Mouse (Mus musculus) embryonic facial prominence, embryonic 11.5 days (tissue): ENCODE measurements at regions not wholly inside any gene's neighbourhood (a gene's known extent, or its start where the extent isn't known, plus 50 kb on each side); places are given as distances from the start of the nearest gene placed in this dataset.

Experiments used
- ATAC-seq: fragments of 200-750 bp; cut with Nextera tagmentation; replicated peaks from 2 replicates; pipeline ENCODE4 v1.8.0; 2017; ENCODE audit warnings: low read depth; ENCODE audit not compliant: insufficient number of reproducible peaks, low FRiP score, low TSS enrichment
- DNase-seq: peaks from one replicate; pipeline ENCODE4 v3.0.0-alpha.2; 2015; ENCODE audit warnings: low spot score
- H3K27ac ChIP-seq: fragments of 300-500 bp; sonication (generic); replicated peaks from 2 replicates; pipeline ENCODE4 v1.5.1; 2014; ENCODE audit warnings: mild to moderate bottlenecking, low read depth, low read length, control low read depth
- H3K27me3 ChIP-seq: fragments of 300-500 bp; sonication (generic); 2 replicates; pipeline ENCODE4 v1.6.1; 2014; ENCODE audit warnings: mild to moderate bottlenecking, low read length, moderate library complexity, mixed read lengths; ENCODE audit not compliant: control insufficient read depth, insufficient read depth
- H3K36me3 ChIP-seq: fragments of 300-500 bp; sonication (generic); replicated peaks from 2 replicates; pipeline ENCODE4 v1.6.1; 2014; ENCODE audit warnings: low read depth, mild to moderate bottlenecking, low read length, moderate library complexity, mixed read lengths; ENCODE audit not compliant: control insufficient read depth, insufficient read depth
- H3K4me1 ChIP-seq: fragments of 300-500 bp; sonication (generic); 2 replicates; pipeline ENCODE4 v1.6.1; 2014; ENCODE audit warnings: low read length, mixed read lengths; ENCODE audit not compliant: control insufficient read depth, insufficient read depth
- H3K4me2 ChIP-seq: fragments of 300-500 bp; sonication (generic); 2 replicates; pipeline ENCODE4 v1.6.1; 2014; ENCODE audit warnings: low read depth, mild to moderate bottlenecking, control low read depth, low read length, moderate library complexity
- H3K4me3 ChIP-seq: fragments of 300-500 bp; sonication (generic); 2 replicates; pipeline ENCODE4 v1.5.1; 2014; ENCODE audit warnings: low read depth, low read length, control low read depth
- H3K9ac ChIP-seq: fragments of 300-500 bp; sonication (generic); replicated peaks from 2 replicates; pipeline ENCODE4 v1.6.1; 2014; ENCODE audit warnings: mild to moderate bottlenecking, control low read depth, low read length
- H3K9me3 ChIP-seq: fragments of 300-500 bp; sonication (generic); replicated peaks from 2 replicates; pipeline ENCODE4 v1.6.1; 2016; ENCODE audit warnings: mild to moderate bottlenecking, low read length, inconsistent platforms, mixed read lengths; ENCODE audit not compliant: control insufficient read depth
- WGBS: fragments of 180-500 bp; shearing (Covaris S2); extraction: QIAGEN DNeasy Blood & Tissue Kit; methylation state at CpG from one replicate; pipeline ENCODE4 v1.1.7; 2014; 5-methylcytosine and 5-hydroxymethylcytosine counted together

- H3K36me3 ChIP-seq: no peaks in the 10 kb centered on the region
- no peak overlapping the region for H3K27ac ChIP-seq
- H3K9ac ChIP-seq: no peak overlapping the region
- ATAC-seq: no peak
- no peak overlapping the region for H3K4me3 ChIP-seq
- no peak for DNase-seq
- no peaks in the 10 kb centered on the region for H3K4me1 ChIP-seq
- no peaks in the 10 kb centered on the region for H3K27me3 ChIP-seq
- H3K4me2 ChIP-seq: no peak overlapping the region
- 74% methylated on average over 7 of the region's 7 CpGs for WGBS
- H3K9me3 ChIP-seq: no peaks in the 10 kb centered on the region
Observed at GRCm38 (mm10) chr3:131779803-131780202, 215.2 kb downstream of the Papss1 start.

DNA sequence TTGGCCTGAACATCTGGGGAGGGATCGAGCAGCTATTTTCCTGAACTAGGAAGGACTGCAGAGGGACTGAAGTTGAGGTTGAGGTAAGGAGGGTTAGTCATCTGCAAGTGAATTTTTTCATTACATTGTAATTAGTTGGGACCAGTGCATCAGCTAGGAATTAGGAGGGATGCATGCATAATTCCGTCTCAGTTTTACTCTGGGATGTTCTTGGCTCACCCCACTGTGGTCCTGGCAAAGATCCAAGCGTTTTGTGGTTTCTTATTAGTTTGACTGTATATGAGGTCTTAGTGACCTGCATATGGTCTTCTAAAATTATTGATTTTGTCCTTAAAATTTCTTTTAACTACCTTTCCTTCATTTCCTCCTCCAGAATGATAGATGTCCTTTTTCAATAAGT lies 221.0 kb downstream of the Papss1 start:
- no peak overlapping the region for H3K27ac ChIP-seq
- DNase-seq (no peak), ATAC-seq (no peak)
- H3K9ac ChIP-seq: no peak overlapping the region
- H3K27me3 ChIP-seq: no peaks in the 10 kb centered on the region
- no peak overlapping the region for H3K4me3 ChIP-seq
- no peaks in the 10 kb centered on the region for H3K36me3 ChIP-seq
- H3K4me1 ChIP-seq: no peaks in the 10 kb centered on the region
- H3K4me2 ChIP-seq: no peak overlapping the region
- 89% methylated on average over 3 of the region's 3 CpGs for WGBS
- H3K9me3 ChIP-seq: no peaks in the 10 kb centered on the region

DNA sequence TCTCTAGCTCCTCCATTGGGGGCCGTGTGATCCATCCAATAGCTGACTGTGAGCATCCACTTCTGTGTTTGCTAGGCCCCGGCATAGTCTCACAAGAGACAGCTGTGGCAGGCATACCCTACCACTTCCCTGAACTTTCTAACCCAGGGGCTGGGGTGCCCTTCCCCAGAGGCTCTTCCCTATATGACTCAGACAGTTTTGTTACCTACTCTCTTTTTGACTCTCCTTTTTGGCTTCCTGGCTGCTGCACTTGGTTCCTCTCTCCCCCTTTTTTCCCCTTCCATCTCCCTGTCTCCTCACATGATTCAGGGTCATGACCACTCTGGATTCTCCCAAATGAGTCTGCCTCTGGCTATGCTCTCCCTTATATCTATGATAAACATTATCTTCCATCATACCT lies 223.8 kb downstream of the Papss1 start:
- DNase-seq (no peak), ATAC-seq (no peak)
- Histone ChIP-seq H3K27me3 (no peaks in the 10 kb centered on the region), H3K9me3 (no peaks in the 10 kb centered on the region), H3K4me3 (no peak overlapping the region), H3K4me2 (no peak overlapping the region), H3K27ac (no peak overlapping the region), H3K9ac (no peak overlapping the region), H3K4me1 (no peaks in the 10 kb centered on the region), H3K36me3 (no peaks in the 10 kb centered on the region)
- 100% methylated on average over 1 of the region's 2 CpGs for WGBS

- Histone ChIP-seq H3K36me3 (no peaks in the 10 kb centered on the region), H3K9me3 (no peaks in the 10 kb centered on the region), H3K4me1 (no peaks in the 10 kb centered on the region), H3K27ac (no peak overlapping the region), H3K4me2 (no peak overlapping the region), H3K9ac (no peak overlapping the region), H3K27me3 (no peaks in the 10 kb centered on the region), H3K4me3 (no peak overlapping the region)
- ATAC-seq (no peak), DNase-seq (no peak)
Observed at GRCm38 (mm10) chr3:131789177-131789576, 224.6 kb downstream of the Papss1 start.

GRCm38 (mm10) chr3:131794056-131794455 lies 229.5 kb downstream of the Papss1 start:
- WGBS: 76% methylated on average over 1 of the region's 1 CpGs
- Histone ChIP-seq H3K36me3 (no peaks in the 10 kb centered on the region), H3K4me1 (no peaks in the 10 kb centered on the region), H3K27ac (no peak overlapping the region), H3K9me3 (no peaks in the 10 kb centered on the region), H3K27me3 (no peaks in the 10 kb centered on the region), H3K4me3 (no peak overlapping the region), H3K9ac (no peak overlapping the region), H3K4me2 (no peak overlapping the region)
- DNase-seq: no peak
- no peak for ATAC-seq

- Histone ChIP-seq H3K4me2 (no peak overlapping the region), H3K4me1 (no peaks in the 10 kb centered on the region), H3K27me3 (no peaks in the 10 kb centered on the region), H3K4me3 (no peak overlapping the region), H3K27ac (no peak overlapping the region), H3K9ac (no peak overlapping the region), H3K36me3 (no peaks in the 10 kb centered on the region), H3K9me3 (no peaks in the 10 kb centered on the region)
- 70% methylated on average over 10 of the region's 10 CpGs for WGBS
- 0 out of 2 replicates have a peak, but pooled peaks have one; percentile 39 for ATAC-seq
- DNase-seq: peak; percentile 19
Observed at GRCm38 (mm10) chr3:131795108-131796005, 230.8 kb downstream of the Papss1 start.

DNA sequence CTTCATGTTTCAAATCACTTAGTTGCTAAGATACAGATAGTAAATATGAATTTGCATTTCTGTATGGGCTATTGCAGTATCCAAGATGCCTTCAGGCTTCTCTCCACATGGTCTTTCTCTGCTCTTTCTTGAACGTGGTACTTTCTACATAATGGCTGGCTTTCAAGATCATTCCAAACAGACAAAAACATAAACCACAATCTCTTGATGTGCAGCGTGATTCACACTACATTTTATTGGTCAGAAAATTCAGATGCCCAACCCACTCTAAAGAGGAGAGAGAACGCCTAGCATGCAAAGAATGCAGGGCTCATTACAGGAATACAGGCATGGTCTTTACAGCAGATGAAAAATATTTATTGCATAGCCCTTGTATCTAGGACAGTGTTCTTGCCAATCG lies 235.2 kb downstream of the Papss1 start:
- Histone ChIP-seq H3K4me1 (no peaks in the 10 kb centered on the region), H3K9me3 (no peaks in the 10 kb centered on the region), H3K4me3 (no peak overlapping the region), H3K4me2 (no peak overlapping the region), H3K27ac (no peak overlapping the region), H3K27me3 (no peaks in the 10 kb centered on the region), H3K9ac (no peak overlapping the region), H3K36me3 (no peaks in the 10 kb centered on the region)
- ATAC-seq (no peak), DNase-seq (no peak)
- WGBS: 82% methylated on average over 4 of the region's 4 CpGs

DNA sequence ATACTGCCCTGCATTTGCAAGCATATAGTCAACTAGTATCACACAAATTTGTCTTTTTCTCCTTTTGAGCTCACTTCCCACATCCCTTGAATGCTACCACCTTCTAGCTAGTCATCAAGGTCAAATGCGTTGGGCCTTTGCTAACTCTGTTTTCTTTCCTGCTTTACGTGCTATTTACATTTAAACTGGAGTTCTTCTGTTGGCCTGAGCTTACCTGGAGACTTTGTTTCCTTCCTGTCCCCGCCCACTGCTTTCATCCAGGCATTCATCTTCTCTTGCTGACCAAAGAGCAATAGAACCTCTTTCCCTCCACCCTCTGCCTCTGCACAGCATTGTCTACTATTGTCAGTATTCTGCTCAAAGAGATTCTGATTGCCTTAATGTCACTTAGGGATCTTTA lies 237.0 kb downstream of the Papss1 start:
- H3K9me3 ChIP-seq: no peaks in the 10 kb centered on the region
- ATAC-seq (no peak), DNase-seq (no peak)
- 68% methylated on average over 3 of the region's 3 CpGs for WGBS
- H3K36me3 ChIP-seq: no peaks in the 10 kb centered on the region
- H3K27me3 ChIP-seq: no peaks in the 10 kb centered on the region
- H3K4me2 ChIP-seq: no peak overlapping the region
- H3K4me1 ChIP-seq: no peaks in the 10 kb centered on the region
- H3K4me3 ChIP-seq: no peak overlapping the region
- no peak overlapping the region for H3K9ac ChIP-seq
- H3K27ac ChIP-seq: no peak overlapping the region
